Mouse (Mus musculus) c-Kit-positive CD71-positive TER-119-positive erythroid progenitor cells, embryonic 14.5 days (primary cell): ENCODE data around the gene Mau2.
A peak's percentile ranks its signal among the peaks of the same experiment; 100 is the strongest.
"Not testable (repeated sequence)": the region's sequence is repeated elsewhere in the genome, so short reads cannot be mapped to it uniquely, and the experiment has no call there.

ENCODE experiments used
- DNase-seq: peaks from one replicate; pipeline ENCODE4 v3.0.0-alpha.2; 2013; ENCODE audit warnings: low spot score

Mau2 gene

GRCm38 (mm10) chr8:70042583-70043455 is at the start of gene Mau2, which contains the start of gene Sugp1:
Gene Mau2, minus strand, starts transcription at chr8:70042734.
Gene Sugp1, plus strand, starts transcription at chr8:70042813.
- DNase-seq, result peak; percentile 96

- no peak for DNase-seq
Measured at GRCm38 (mm10) chr8:70089296-70089960, 46.9 kb upstream of the Mau2 start.

DNA sequence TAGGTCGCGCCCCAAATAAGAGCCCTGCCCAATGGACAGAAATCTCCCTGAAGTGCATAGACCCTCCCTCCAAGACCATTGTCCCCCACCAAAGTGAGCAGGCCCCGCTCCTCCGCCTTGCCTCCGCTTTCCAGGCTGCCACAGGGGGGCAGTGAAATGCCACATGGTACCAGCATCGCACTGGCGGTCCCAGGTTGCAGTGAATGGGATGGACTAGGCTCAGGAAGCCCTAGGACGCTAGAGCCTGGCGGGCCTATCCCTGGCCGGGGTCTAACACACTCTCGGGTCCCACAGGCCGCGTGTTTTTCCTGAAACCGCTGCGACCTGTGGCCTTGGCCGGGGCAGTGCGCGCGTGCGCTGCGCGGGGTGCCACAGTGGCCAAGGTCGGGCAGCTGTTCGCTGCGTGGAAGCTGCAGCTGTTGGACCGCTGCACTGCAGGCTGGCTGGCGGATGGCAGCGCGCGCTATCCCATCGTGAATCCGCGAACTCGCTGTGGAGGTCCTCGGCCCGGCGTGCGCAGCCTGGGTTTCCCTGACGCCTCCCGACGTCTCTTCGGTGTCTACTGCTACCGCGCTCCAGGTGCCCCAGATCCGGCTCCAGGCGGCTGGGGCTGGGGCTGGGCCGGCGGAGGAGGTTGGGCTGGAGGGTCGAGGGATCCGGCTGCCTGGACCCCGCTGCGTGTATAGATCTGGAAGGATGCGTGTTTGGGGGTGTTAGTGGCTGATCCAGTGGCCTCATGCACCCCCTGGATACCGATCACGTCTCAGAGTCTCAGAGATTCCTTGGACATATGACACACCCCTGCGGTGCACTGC is 45.5 kb upstream of the Mau2 start:
- no peak for DNase-seq

- no peak for DNase-seq
Measured at GRCm38 (mm10) chr8:70087237-70087636, 44.7 kb upstream of the Mau2 start.

- DNase-seq, result no peak
Measured at GRCm38 (mm10) chr8:70086151-70086550, 43.6 kb upstream of the Mau2 start.

- no peak for DNase-seq
Measured at GRCm38 (mm10) chr8:70084191-70085065, 41.9 kb upstream of the Mau2 start.

- no peak for DNase-seq
Measured at GRCm38 (mm10) chr8:70083285-70083684, 40.8 kb upstream of the Mau2 start, which contains the start of gene Hapln4. Gene Hapln4, plus strand, starts transcription at chr8:70083457.

GRCm38 (mm10) chr8:70081976-70082375 is 39.4 kb upstream of the Mau2 start:
- DNase-seq, result no peak

DNA sequence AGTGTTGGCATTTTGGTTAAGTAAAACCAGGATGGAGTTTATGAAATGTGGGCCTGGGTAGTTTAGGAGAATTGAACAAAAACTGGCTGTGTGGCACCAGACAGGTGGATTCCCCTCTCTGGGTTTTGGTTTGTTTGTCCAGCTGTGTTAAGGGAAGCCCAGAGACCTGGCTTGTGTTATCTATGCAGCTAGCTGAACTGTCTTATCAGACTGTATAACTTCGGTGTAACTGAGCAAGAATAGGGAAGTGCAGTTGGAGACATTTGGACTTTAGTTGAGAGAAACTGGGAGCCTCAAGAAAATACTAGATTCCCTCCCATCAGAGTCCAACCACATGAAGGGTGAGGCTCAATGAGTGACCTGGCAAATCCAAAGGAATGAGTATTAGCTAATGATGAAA is 31.1 kb upstream of the Mau2 start:
- DNase-seq, result no peak

DNA sequence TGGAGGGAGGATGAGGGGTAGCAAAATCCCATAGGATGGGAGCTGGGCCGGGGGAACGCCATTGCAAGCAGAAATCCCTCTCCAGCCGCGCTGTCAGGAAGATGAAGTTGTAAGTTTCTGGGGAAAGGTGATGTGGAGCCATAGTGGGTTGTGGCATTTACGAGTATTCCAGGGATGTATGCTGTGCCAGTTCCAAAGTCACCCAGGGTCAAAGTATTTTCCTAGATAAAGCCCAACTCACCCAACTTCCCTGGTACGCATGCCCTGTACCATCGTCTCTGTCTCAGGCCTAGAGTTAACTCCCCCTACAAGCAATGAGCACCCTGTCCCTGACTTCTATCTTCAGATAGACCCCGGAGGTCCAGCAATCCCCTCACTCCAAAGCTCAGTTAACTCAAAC is 30.6 kb upstream of the Mau2 start:
- no peak for DNase-seq

DNA sequence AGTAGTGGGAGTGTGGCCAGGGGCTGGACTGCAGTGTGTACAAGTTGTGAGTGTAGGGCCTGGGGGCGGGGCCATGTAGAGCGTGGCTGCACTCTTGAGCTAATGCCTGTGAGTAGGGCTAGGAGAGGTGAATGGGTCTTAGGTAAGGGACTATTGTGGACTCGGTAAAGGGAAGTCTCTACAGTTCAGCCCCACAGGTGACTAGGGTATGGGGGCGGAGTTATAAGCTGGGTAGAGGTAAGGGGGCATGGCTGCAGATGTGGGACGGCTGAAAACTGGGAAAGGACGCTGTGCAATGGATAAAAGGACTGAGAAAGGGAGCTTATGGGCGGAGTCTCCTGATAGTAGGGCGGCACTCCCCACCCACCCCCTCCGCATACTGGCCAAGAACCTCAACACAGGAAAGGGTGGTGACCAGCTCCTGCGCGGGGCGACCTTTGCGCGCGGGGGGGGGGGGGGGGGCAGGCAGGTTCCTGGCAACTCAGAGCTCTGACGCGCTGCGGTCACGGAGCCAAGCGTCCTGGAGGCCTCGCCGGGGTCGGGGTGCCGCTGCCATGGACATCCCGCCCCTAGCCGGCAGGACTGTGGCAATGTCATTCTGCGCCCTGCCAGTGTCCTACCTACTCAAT is 30.0 kb upstream of the Mau2 start, which contains the start of gene Tm6sf2:
Tm6sf2 (plus strand) TSS at position 484 of the 629 bp plus-strand sequence.
- peak; percentile 21 for DNase-seq

DNA sequence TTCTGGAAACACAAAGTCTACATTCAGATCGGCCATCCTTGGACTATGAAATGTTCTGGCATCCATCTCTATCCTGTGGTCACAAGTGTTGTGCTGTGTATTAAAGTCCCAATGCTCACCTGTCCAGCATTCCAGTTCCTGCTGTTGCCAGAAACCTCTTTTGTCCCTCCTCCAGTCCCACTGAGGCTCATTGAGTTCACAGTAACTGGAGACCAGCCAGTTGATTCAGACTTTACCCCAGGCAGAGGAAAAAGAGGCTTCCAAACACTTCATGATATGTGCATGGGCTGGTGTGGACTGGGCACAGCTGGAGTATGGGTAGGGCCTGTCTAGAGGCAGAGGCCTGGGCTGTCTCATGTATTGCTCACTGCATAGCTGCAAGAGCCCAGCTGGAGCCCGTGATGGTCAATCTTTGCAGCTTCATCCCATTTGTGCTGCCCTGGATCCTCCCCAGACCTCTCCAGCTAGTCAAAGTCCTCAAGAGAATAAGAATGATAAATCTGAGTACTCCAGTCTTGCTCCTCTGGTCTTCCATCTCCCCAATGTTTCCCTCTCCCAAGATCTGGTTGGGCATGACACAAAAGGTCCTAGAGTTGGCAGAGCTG is 29.4 kb upstream of the Mau2 start:
- no peak for DNase-seq

- no peak for DNase-seq
Measured at GRCm38 (mm10) chr8:70057721-70058120, 15.2 kb upstream of the Mau2 start.

GRCm38 (mm10) chr8:70050434-70050833 is 7.9 kb upstream of the Mau2 start:
- not testable (repeated sequence) for DNase-seq

DNA sequence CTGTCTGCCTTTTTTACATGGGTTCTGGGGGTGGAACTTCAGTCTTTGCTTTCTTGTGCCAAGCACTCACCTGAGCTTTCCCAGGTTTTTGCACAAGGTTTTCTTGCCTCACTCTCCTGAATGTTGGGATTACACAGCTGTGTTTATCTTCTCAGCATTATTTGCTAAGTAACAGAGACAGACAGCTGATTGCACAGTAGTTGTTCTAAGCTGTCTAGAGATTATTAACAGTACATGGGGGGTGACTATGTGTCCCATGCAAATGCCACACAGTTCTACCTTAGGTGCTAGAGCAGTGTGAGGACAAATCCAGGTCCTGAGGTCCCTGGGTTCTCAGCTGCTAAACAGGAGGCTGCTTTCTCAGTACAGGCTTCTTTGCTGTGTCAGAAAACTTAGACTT is 7.1 kb upstream of the Mau2 start:
- no peak for DNase-seq

DNA sequence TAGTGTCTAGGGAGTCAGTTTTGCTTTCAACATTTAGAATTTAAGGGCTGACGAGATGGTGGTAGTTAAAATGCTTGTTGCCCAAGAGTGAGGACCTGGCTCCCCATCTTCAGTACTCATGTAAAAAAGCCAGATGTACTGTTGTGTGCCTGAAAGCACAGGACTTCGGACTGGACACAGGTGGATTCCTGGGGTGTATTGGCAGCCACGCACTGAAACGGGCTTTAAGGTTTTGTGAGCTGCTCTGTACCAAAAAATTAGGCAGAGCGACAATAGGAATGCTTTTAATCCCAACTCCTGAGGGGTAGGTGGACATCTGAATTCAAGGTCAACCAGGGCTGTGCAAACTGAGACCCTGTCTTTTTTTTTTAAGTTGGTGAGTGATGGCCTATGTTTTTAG is 1.5 kb upstream of the Mau2 start:
- no peak for DNase-seq

DNA sequence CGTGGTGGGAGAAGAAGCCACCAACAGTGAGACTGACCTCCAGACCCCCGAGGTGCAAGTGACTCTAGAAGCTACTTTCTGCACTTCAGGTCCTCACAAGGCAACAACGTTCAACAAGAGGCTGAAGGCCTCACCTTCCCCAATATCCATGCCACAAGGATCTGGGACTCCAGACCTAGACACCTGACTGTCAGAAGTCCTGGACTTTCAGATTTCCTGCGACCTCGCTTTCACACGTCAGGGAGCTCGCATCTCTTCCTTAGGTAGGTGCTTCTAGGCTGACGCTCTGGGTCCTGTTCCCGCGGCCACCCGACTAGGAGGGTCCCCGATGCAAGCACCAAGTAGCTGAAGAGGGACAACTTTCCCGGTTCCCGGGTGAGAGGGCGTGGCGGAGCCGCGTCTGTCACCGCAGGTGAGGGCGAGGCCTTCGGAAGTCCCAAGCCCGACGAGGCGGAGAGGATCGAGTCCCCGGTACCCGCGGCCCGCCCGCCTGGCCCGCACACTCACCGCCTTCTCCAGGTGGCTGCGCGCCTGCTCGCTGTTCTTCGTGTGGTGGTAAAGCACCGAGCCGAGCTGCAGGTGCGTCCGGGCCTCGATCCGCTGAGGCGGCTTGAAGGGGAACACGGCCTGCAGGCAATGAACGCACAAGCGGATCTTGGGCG is 518 bp downstream of the Mau2 start:
- DNase-seq, result no peak

DNA sequence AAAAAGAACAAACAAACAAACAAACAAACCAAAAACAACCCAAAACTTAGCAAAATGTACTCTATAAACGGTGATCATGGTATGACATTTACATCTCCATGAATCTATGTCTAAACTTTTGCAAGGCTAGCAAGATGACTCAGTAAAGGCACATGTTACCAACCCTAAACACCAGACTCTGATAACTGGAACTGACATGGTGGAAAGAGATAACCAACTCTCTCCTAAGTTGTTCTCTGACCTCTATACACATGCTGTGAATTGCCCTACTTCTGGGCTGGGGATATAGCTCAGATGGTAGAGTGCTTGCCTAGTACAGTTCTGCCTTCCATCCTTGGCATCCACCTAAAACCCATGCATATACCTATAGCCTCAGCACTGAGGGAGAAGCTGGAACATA is 4.5 kb downstream of the Mau2 start:
- DNase-seq, result no peak

GRCm38 (mm10) chr8:70030255-70030654 is 12.3 kb downstream of the Mau2 start:
- DNase-seq, result no peak

DNA sequence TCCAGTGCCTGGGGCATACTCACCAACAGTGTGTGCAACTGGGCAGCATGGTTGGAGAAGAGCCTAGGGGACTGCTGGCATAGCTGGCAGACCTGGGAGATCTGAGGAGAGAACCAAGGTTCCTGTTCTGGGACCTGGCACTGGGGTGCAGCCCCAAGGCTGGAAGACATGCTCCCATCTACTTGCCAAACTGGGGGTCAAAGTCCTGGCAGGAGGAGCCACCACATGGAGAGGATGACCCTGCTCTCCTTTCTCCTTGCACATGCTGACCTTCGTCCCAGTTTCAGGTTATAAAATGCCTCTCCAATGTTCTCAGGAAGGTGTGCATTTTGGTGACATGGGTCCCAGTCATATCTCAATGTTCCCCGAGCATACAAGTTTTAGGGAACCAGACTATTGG is 16.4 kb downstream of the Mau2 start:
- DNase-seq, result no peak
